Mouse (Mus musculus) neural tube, embryonic 14.5 days (tissue): ENCODE data around the gene Them7. TPM values are rescaled to one million over a fixed set of nuclear protein-coding genes. Genes with fewer than 3 reads are reported as not detected.

Experiments used
- ATAC-seq: fragments of 200-750 bp; cut with Nextera tagmentation; 2 replicates; pipeline ENCODE4 v1.8.0; 2017; ENCODE audit warnings: low read depth, mild to moderate bottlenecking, moderate TSS enrichment, moderate library complexity
- H3K27ac ChIP-seq: fragments of 300-500 bp; sonication (generic); 2 replicates; pipeline ENCODE4 v1.5.1; 2014; ENCODE audit warnings: low read depth, mild to moderate bottlenecking, control low read depth, low read length, moderate library complexity, mixed read lengths
- H3K27me3 ChIP-seq: fragments of 300-500 bp; sonication (generic); 2 replicates; pipeline ENCODE4 v1.6.1; 2014; ENCODE audit warnings: low read length; ENCODE audit not compliant: control insufficient read depth, insufficient read depth
- H3K36me3 ChIP-seq: fragments of 300-500 bp; sonication (generic); 2 replicates; pipeline ENCODE4 v1.6.1; 2014; ENCODE audit warnings: low read length, mixed read lengths; ENCODE audit not compliant: control insufficient read depth, insufficient read depth
- H3K4me1 ChIP-seq: fragments of 300-500 bp; sonication (generic); 2 replicates; pipeline ENCODE4 v1.6.1; 2014; ENCODE audit warnings: low read length; ENCODE audit not compliant: control insufficient read depth, insufficient read depth
- H3K4me2 ChIP-seq: fragments of 300-500 bp; sonication (generic); 2 replicates; pipeline ENCODE4 v1.6.1; 2014; ENCODE audit warnings: mild to moderate bottlenecking, low read depth, low read length, control low read depth
- H3K4me3 ChIP-seq: fragments of 300-500 bp; sonication (generic); 2 replicates; pipeline ENCODE4 v1.5.1; 2014; ENCODE audit warnings: low read depth, low read length, control low read depth, mixed read lengths
- H3K9ac ChIP-seq: fragments of 300-500 bp; sonication (generic); replicated peaks from 2 replicates; pipeline ENCODE4 v1.6.1; 2014; ENCODE audit warnings: low read depth, mild to moderate bottlenecking, control low read depth, low read length, mixed read lengths
- H3K9me3 ChIP-seq: fragments of 300-500 bp; sonication (generic); 2 replicates; pipeline ENCODE4 v1.6.1; 2016; ENCODE audit warnings: low read length; ENCODE audit not compliant: control insufficient read depth
- WGBS: fragments of 180-500 bp; shearing (Covaris S2); extraction: QIAGEN DNeasy Blood & Tissue Kit; methylation state at CpG from one replicate; pipeline ENCODE4 v1.1.7; 2014; 5-methylcytosine and 5-hydroxymethylcytosine counted together
- polyA plus RNA-seq: library from polyadenylated mRNA; unstranded; fragments of >200 nt; fragmentation: Nextera tagmentation; extraction: Ambion mirVana; gene quantifications from 2 replicates; pipeline ENCODE4 v1.2.1, GENCODE M21; 2014

Them7 gene
- polyA plus RNA-seq, 1 experiment from 2014 or later, result 0.20 TPM

- Histone ChIP-seq H3K4me1 (no peaks in the 10 kb centered on the region), H3K9me3 (no peaks in the 10 kb centered on the region), H3K4me3 (no peak overlapping the region), H3K9ac (no peak overlapping the region), H3K36me3 (no peaks in the 10 kb centered on the region), H3K27ac (no peak overlapping the region), H3K27me3 (no peaks in the 10 kb centered on the region), H3K4me2 (no peak overlapping the region)
- ATAC-seq, result no peak
- 98% methylated on average over 6 of the region's 6 CpGs for WGBS
Measured at GRCm38 (mm10) chr2:105372156-105372555, 148.0 kb downstream of the Them7 start.

- Histone ChIP-seq H3K4me3 (no peak overlapping the region), H3K4me1 (no peaks in the 10 kb centered on the region), H3K9me3 (no peaks in the 10 kb centered on the region), H3K36me3 (no peaks in the 10 kb centered on the region), H3K27ac (no peak overlapping the region), H3K9ac (no peak overlapping the region), H3K4me2 (no peak overlapping the region), H3K27me3 (no peaks in the 10 kb centered on the region)
- WGBS, result 89% methylated on average over 5 of the region's 5 CpGs
- no peak for ATAC-seq
Measured at GRCm38 (mm10) chr2:105372727-105373126, 148.6 kb downstream of the Them7 start.

GRCm38 (mm10) chr2:105373658-105374057 lies 149.5 kb downstream of the Them7 start:
- H3K4me1 ChIP-seq, result no peaks in the 10 kb centered on the region
- no peaks in the 10 kb centered on the region for H3K9me3 ChIP-seq
- no peak overlapping the region for H3K4me3 ChIP-seq
- no peak overlapping the region for H3K27ac ChIP-seq
- H3K9ac ChIP-seq, result no peak overlapping the region
- ATAC-seq, result no peak
- WGBS, result 88% methylated on average over 11 of the region's 11 CpGs
- no peak overlapping the region for H3K4me2 ChIP-seq
- H3K36me3 ChIP-seq, result no peaks in the 10 kb centered on the region
- no peaks in the 10 kb centered on the region for H3K27me3 ChIP-seq

- 92% methylated on average over 7 of the region's 7 CpGs for WGBS
- no peaks in the 10 kb centered on the region for H3K36me3 ChIP-seq
Measured at GRCm38 (mm10) chr2:105375261-105375660, 151.1 kb downstream of the Them7 start.

GRCm38 (mm10) chr2:105375705-105376104 lies 151.6 kb downstream of the Them7 start:
- 79% methylated on average over 4 of the region's 4 CpGs for WGBS
- Histone ChIP-seq H3K27ac (no peak overlapping the region), H3K9ac (no peak overlapping the region), H3K4me3 (no peak overlapping the region), H3K27me3 (no peaks in the 10 kb centered on the region), H3K9me3 (no peaks in the 10 kb centered on the region), H3K36me3 (no peaks in the 10 kb centered on the region), H3K4me1 (no peaks in the 10 kb centered on the region), H3K4me2 (no peak overlapping the region)
- no peak for ATAC-seq

More at GRCm38 (mm10) chr2:105375261-105375660, 151.1 kb downstream of the Them7 start:
- H3K9ac ChIP-seq, result no peak overlapping the region
- H3K4me1 ChIP-seq, result no peaks in the 10 kb centered on the region
- no peaks in the 10 kb centered on the region for H3K27me3 ChIP-seq
- H3K9me3 ChIP-seq, result no peaks in the 10 kb centered on the region
- no peak for ATAC-seq
- H3K4me2 ChIP-seq, result no peak overlapping the region
- H3K27ac ChIP-seq, result no peak overlapping the region
- H3K4me3 ChIP-seq, result no peak overlapping the region

GRCm38 (mm10) chr2:105379682-105380081 lies 155.6 kb downstream of the Them7 start:
- H3K36me3 ChIP-seq, result no peaks in the 10 kb centered on the region
- ATAC-seq, result no peak
- WGBS, result 90% methylated on average over 1 of the region's 1 CpGs

DNA sequence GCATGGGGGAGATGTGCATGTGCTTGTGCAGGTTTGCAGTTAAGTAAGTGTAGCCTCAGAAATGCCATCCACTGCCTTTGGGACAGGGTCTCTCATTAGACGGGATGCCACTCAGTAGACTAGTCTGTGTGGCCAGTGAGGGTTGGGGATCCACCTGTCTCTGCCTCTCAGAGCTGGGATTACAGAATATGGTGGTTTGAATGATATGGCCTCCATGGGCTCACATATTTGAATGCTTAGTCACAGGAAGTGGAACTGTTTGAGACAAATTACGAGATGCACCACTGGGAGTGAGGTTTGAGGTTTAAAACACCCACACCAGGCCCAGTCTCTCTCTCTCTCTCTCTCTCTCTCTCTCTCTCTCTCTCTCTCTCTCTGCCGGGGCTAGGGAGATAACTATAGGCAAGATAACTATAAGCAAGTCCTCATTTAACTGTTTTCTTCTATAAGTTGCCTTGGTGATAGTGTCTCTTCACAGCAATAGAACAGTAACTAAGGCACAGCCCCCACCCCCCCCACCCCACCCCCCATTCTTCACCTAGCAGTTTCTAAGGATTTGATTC lies 156.7 kb downstream of the Them7 start:
- WGBS, result 86% methylated on average over 3 of the region's 3 CpGs
- no peak for ATAC-seq

More at GRCm38 (mm10) chr2:105379682-105380081, 155.6 kb downstream of the Them7 start:
- H3K9ac ChIP-seq, result no peak overlapping the region
- H3K27me3 ChIP-seq, result no peaks in the 10 kb centered on the region
- H3K4me1 ChIP-seq, result no peaks in the 10 kb centered on the region
- no peak overlapping the region for H3K27ac ChIP-seq
- no peak overlapping the region for H3K4me3 ChIP-seq
- H3K4me2 ChIP-seq, result no peak overlapping the region
- no peaks in the 10 kb centered on the region for H3K9me3 ChIP-seq

DNA sequence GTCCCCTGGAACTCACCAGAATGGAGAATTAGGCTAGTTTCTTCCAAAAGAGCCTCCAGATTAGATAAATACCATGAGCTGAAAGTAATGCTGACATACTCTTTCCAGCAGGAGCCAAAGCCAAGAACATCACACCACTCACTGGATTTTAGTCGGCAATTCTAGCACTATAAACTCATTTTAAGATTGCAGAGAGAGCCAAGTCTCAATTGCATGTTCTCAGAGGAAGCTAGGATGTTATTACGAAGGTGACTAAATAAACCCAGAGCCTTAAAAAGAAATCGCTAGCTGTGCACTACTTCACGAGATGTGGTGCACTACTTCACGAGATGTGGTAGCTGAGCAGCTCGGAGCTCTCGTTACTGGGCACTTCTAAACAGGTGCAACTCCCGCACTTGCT lies 158.9 kb downstream of the Them7 start:
- WGBS, result 85% methylated on average over 8 of the region's 8 CpGs
- Histone ChIP-seq H3K4me1 (no peaks in the 10 kb centered on the region), H3K4me3 (no peak overlapping the region), H3K27ac (no peak overlapping the region), H3K4me2 (no peak overlapping the region), H3K27me3 (no peaks in the 10 kb centered on the region), H3K36me3 (no peaks in the 10 kb centered on the region), H3K9me3 (no peaks in the 10 kb centered on the region), H3K9ac (no peak overlapping the region)
- no peak for ATAC-seq

More for the DNA sequence above, 156.7 kb downstream of the Them7 start:
- H3K4me3 ChIP-seq, result no peak overlapping the region
- H3K27ac ChIP-seq, result no peak overlapping the region
- no peaks in the 10 kb centered on the region for H3K9me3 ChIP-seq
- no peak overlapping the region for H3K4me2 ChIP-seq
- H3K27me3 ChIP-seq, result no peaks in the 10 kb centered on the region
- no peaks in the 10 kb centered on the region for H3K4me1 ChIP-seq
- H3K9ac ChIP-seq, result no peak overlapping the region
- H3K36me3 ChIP-seq, result no peaks in the 10 kb centered on the region

DNA sequence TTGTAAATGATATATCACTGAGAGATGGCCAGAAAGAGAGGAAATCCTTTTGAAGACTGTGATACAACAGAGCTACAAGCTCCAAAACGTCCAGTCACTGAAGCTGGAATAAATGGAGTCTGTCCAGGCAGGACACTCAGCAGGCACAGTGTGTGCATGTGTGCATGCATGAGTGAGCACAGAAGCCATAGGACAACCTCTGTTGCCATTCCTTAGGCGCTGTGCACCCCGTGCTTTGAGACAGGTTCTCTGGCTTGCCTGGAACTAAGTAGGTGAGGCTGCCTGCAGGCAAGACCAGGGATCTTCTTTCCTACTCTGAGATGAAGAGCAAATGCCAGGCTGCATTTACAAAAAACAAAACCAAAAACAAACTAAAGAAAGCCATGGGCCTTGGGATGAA lies 160.9 kb downstream of the Them7 start:
- H3K27me3 ChIP-seq, result no peaks in the 10 kb centered on the region
- no peak for ATAC-seq
- H3K36me3 ChIP-seq, result no peaks in the 10 kb centered on the region
- H3K9ac ChIP-seq, result no peak overlapping the region
- H3K4me3 ChIP-seq, result no peak overlapping the region
- no peaks in the 10 kb centered on the region for H3K9me3 ChIP-seq
- no peak overlapping the region for H3K4me2 ChIP-seq
- no peak overlapping the region for H3K27ac ChIP-seq
- 74% methylated on average over 3 of the region's 3 CpGs for WGBS
- no peaks in the 10 kb centered on the region for H3K4me1 ChIP-seq
